Mouse (Mus musculus): ENCODE results near the gene Telo2.
"Not testable (repeated sequence)": the region's sequence is repeated elsewhere in the genome, so short reads cannot be mapped to it uniquely, and the experiment has no call there.

The Telo2 gene

DNA sequence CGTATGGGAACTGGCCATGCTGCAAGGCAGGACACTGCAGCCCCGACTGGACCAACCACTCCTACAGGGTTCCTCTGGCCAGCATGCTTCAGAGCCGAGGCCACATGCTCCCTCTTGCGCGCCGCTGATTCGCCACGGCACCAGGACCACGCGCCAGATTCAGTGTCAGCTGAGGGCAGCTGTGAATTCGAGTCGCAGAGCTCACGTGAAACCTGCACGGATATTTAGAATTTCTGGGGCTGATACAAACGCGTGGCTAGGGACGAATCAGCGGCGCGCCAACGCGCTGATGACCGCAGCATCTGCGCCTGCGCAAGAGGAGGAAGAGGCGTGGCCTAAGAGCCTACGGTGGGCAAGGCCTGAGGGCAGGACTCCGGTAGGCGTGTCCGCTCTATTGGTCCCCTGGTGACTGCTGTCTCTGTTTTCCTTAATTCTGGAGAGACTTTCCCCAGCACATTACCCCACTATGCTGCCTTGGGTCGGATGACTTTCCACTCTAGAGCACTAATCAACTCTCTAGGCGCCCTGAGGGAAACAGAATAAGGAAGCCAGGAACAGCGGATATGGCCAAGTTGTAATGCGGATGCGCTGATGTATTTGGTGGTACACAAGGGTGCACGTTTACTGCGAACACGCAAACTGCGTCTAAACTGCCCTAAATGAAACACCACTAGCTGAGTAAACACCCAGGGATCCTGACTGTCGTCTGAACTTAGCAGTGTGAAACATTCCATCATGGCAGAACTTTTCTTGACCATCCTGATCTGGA is at the start of gene Telo2:
Gene Telo2, minus strand, starts transcription at position 304 of the 769 bp plus-strand sequence.
- DNase-seq: peak; percentile 96 to 97

DNA sequence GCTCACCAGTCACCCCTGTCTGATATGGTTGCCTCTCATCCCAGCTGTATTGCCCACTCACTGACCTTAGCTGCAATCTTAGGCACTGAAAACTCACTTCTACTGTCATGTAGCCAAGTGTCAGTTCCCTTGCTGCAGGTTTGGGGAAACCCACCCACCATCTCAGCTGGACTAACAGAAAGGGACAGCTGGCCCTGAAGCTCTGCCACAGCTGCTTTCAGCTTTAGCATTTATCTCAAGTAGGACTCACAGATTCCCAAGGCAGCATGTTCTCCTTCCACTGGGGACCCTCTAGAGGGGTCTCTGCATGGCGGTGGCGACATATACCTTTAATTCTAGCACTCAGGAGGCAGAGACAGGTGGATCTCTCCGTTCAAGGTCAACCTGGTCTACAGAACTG is 49.0 kb upstream of the Telo2 start:
- DNase-seq: no peak

DNA sequence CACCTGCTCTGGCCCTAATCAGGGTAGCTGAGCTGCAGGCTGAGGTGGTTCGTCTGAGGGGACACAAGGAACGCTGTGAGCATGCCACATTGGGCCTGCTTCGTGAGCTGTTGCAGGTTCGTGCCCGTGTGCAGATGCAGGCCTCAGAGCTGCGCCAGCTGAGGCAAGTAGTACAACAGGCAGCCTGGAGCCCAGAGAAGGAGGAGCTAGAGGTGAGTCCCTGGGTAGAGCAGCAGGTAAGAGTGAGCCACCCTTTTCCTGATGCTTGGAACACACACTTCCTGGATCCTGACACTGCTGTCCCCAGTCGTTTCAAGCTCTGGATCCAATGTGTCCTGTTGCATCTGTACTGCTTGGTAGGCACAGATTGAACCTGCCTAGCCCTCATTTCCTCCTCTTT is 47.6 kb upstream of the Telo2 start:
- no peak for DNase-seq

GRCm38 (mm10) chr17:25162161-25162560 is 46.4 kb upstream of the Telo2 start, which contains the start of gene Ccdc154:
Ccdc154 (plus strand) TSS chr17:25162461.
- DNase-seq: no peak

DNA sequence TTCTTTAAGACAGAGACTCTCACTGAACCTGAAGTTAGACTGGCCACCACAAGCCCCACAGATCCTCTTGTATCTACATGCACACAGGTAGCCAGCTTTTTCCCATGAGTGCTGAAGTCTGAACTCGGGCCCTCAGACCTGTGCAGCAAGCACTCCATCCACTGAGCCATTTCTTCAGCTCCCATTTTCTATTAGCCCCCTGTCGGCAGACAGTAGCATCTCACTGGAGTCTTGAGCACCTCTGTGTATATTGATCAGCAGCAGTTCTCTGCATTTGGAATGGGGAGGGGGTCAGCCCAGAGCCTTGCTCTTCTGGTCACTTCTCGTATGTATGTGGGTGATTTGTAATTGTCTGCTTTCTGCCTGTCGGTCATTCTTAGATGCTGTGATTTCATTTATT is 24.2 kb upstream of the Telo2 start:
- DNase-seq: no peak

DNA sequence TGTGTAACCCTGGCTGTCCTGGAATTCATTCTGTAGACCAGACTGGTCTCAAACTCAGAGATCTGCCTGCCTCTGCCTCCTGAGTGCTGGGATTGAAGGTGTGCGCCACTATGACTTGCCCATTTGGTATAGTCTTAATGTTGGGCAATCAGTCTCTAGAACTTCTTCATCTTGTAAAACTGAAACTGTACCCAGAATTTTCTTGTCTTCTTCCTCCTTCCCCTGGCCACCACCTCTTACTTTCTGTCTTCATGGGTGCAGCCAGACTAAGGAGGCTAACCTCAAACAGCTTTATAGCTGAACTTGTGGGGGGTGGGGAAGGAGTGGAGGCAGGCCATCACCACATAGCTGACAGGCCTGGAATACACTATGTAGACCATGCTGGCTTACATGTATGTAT is 23.0 kb upstream of the Telo2 start:
- no peak for DNase-seq

DNA sequence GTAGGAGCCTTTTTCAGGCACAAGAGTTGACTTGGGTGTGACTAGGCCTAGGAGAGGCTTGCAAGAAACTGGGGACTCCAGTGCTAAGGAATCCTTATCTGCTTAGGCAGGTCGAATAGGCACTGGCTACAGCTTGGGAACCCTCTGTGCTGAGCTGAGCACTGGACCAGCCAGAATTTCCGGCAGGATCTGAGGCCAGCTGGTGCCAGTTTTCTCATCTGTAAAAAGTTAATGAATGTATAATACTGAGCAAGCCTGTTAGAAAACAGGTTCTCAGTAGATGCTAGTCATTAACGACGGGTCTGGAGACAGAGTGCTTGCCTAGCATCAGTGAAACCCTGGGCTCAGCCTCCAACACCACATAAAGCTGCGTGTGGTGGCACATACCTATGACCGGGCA is 19.9 kb upstream of the Telo2 start:
- DNase-seq: no peak

- DNase-seq: peak; percentile 96 to 97
These were observed 17.5 kb upstream of the Telo2 start, which contains the start of gene Clcn7 for GRCm38 (mm10) chr17:25133275-25133698. Clcn7 (plus strand) TSS chr17:25133391.

- no peak for DNase-seq
These were observed 14.3 kb upstream of the Telo2 start for GRCm38 (mm10) chr17:25130060-25130459.

DNA sequence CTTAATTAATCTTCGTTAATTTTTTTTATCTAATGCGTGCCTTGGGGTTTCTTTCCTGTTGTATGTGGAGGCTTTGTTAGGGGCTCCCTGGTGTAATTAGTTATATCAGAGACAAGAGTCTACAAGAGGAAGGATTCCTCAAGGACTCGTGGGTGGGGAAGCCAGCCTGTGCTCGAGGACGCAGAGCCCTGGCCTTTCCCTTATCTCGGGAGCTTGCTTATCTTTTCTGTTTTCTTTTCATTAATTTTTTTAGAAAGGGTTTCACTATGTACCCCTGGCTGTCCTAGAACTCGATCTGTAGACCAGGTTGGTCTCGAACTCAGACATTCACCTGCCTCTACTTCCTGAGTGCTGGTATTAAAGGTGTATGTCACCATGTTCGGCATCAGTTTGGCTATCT is 11.9 kb upstream of the Telo2 start:
- no peak for DNase-seq

DNA sequence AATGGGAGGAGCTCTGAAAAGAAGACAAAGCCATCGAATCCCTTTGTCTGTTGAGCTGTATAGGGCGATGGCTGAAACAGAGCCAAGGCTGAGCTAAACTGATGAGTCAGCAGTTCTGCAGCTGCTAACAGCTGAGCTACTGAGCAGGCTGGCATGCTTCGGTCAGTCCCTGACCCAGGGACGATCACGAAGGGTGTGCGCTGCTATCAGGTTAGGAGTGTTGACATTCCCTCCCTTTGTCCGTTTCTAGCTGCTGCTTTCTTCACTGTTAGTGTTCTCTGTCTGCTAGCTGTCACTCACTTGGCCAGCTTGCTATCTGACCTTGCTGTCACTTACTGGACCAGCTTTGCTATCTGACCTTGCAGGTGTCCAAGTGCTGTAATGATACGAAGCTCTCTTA is 11.3 kb upstream of the Telo2 start:
- no peak for DNase-seq

GRCm38 (mm10) chr17:25125442-25126060 is 9.8 kb upstream of the Telo2 start:
- not testable (repeated sequence) for DNase-seq

DNA sequence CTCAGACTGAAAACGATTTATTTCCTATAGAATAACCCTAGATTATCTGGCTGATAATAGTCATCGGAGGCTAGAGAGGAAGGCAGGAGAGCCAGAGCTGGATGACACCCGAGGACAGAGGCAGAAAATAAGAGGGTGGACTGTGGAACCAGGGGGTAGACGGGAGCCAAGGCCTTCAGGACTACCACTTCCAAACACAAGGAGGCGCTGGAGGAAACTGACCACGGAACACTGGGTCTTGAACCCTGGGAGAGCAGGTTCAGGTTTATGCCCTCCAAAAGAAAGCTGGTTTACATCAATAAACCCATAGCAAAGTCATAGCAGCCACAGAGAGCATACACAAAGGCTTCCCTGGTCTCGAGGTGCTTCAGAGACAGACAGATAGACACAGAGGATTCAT is 8.2 kb upstream of the Telo2 start:
- DNase-seq: no peak

- no peak for DNase-seq
These were observed 4.6 kb upstream of the Telo2 start, which contains the start of gene Ptx4 for GRCm38 (mm10) chr17:25120406-25120805. Ptx4 (plus strand) TSS chr17:25120760.

- no peak for DNase-seq
These were observed 1.5 kb upstream of the Telo2 start for GRCm38 (mm10) chr17:25117263-25117662.

DNA sequence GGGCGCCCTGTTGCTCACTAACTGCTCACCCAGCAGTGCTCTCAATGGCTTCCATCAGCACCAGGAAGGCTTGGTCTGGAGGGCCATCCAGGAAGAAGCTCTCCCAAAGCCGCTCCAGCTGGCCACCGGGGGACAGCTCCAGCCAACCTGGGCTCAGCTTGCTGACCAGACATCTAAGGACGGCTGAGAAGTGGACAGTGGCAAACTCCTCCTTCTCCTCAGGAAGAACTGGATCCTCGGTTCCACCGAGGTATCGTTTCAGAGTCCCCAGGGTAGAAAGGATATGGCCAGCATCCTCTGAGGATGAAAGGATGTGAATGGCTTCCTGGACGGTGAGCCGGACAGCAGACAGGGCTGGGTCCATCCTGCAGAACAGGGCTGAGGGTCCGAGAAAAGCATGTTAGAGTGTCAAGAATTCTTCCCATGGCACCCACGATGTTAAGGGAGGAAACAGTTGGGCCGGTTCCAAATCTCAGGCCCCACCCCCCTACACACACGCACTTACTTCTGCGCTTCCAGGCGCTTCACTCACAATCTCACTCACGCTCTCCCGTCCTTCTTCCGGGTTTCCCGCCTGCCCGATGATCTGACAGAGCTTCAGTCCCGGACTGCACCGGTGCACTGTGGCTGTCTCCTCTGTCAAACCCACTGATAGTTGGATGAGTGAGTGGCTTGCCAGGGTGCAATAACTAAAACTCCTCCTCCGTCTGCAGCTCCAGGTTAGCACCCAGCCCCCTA is 690 bp downstream of the Telo2 start:
- peak in 1 of 2 experiments; percentile 52 for DNase-seq

DNA sequence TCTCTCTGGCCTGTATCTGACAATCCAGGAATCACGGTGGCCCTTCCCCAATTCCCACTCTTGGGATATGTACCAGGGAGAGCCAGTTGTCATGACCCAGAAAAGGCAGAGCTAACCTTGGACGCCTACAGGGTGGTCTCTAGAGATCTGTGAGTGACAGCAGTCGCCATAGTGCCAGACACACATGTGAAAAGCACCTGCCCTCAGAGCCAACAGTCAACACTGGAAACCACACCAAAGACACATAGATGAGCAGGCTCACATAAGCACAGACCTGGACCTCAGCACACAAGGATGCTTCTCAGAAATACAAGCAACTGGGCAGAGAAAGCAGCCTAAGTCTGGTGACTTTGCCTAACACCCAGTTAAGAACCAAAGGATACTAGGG is 3.4 kb downstream of the Telo2 start:
- DNase-seq: no peak

DNA sequence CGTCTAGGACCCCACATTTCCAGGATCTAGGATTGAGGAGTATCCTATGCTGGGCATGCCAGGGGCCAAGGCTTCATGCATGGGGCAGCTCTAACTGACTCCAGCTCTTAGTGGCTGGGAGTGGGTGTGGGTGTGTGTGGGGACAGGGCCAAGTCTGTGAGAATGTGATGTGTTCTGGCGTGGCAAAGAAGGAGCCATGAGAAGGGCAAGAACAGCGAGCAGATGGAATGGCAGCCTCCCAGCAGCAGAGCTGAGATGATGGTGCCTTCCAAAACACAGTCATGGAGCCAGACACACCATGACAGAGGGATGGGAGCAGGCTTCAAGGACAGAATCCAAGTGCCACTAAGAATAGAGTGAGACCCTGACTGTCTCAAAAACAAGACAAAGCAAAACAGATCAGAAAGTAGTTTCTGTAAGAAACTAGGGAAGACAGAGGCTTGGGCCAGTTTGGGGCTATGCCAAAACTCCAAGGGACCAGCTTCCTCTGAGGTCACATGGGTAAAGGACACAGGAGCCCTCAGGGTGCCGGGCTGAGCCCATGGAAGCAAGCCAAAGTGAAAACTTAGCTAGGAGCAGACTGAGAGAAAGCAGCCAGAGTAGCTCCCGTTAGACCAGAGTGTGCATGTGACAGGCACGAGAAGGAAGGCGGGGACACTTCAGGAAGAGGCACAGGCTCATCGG is 3.9 kb downstream of the Telo2 start:
- DNase-seq: peak; percentile 84 to 87

- DNase-seq: no peak
These were observed 4.5 kb downstream of the Telo2 start for GRCm38 (mm10) chr17:25111220-25111619.

DNA sequence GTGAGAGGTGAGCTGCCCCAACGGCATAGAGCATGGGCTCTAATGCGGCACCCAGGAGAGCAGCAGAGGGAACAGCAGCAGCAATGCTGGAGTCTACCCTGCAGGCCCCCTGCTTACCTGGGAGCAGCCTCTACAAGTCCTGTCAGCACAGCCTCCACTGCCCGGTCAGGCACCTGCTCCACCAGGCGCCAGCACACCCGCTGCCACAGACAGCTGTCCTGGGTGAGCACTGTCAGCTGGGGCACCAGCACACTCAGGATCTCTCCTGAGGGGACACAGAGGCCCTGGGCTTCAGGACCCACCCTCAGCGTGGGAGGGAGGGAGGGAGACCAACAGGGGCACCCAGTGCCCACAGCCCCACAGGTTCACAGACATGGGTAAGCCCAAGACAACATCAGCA is 5.2 kb downstream of the Telo2 start:
- no peak for DNase-seq

DNA sequence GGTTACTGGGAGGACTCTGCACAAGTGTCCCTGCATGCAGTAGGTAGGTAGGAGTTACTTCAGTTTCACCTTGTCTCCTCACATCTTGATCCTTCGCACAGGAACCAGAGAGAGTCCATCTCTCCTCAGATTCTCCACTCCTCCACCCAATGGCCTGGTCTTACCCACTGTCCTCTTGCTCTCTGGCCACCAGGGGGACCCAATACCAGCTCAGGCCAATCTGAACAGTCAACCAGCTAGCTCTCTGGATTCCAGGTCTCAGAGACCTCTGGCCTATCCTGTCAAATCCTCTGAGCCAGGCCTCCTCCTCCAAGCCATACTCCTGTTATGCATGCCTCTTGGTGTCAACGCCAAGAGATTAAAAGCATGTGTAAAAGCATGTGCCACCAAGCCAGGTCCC is 6.2 kb downstream of the Telo2 start:
- peak; percentile 57 to 73 for DNase-seq

- DNase-seq: peak; percentile 38 to 61
These were observed 8.0 kb downstream of the Telo2 start for GRCm38 (mm10) chr17:25107786-25108185.

- DNase-seq: no peak
These were observed 14.4 kb downstream of the Telo2 start for GRCm38 (mm10) chr17:25101338-25101737.
